Mouse (Mus musculus) thymus, postnatal 10 days (tissue): ENCODE results near the gene Gm1043.

Experiments used
- DNase-seq, 2 experiments: peaks; one replicate each; pipeline ENCODE4 v3.0.0; 2021; ENCODE audit warnings: low spot score in 2 of 2

Gene Gm1043

GRCm38 (mm10) chr5:37085241-37085640, at the start of gene Gm1043:
Gene Gm1043 (plus strand): TSS chr5:37085370.
- no peak for DNase-seq

- DNase-seq, result no peak
Observed at GRCm38 (mm10) chr5:37035896-37036295, 49.3 kb upstream of the Gm1043 start.

- no peak for DNase-seq
Observed at GRCm38 (mm10) chr5:37036884-37037283, 48.3 kb upstream of the Gm1043 start.

GRCm38 (mm10) chr5:37039908-37040307, 45.3 kb upstream of the Gm1043 start:
- DNase-seq, result no peak

- DNase-seq, result no peak
Observed at GRCm38 (mm10) chr5:37040711-37041110, 44.5 kb upstream of the Gm1043 start.

- no peak for DNase-seq
Observed at GRCm38 (mm10) chr5:37041651-37042050, 43.5 kb upstream of the Gm1043 start.

GRCm38 (mm10) chr5:37042934-37043333, 42.2 kb upstream of the Gm1043 start:
- DNase-seq, result no peak

- peak; percentile 78 to 89 for DNase-seq
Observed at GRCm38 (mm10) chr5:37044793-37045192, 40.4 kb upstream of the Gm1043 start.

- DNase-seq, result peak; percentile 56 to 63
Observed at GRCm38 (mm10) chr5:37045582-37045981, 39.6 kb upstream of the Gm1043 start.

- DNase-seq, result peak; percentile 54 to 60
Observed at GRCm38 (mm10) chr5:37046791-37047190, 38.4 kb upstream of the Gm1043 start.

GRCm38 (mm10) chr5:37047206-37047915, 37.8 kb upstream of the Gm1043 start:
- peak; percentile 72 to 79 for DNase-seq

GRCm38 (mm10) chr5:37047992-37048391, 37.2 kb upstream of the Gm1043 start:
- peak; percentile 67 to 68 for DNase-seq

GRCm38 (mm10) chr5:37049111-37049510, 36.1 kb upstream of the Gm1043 start:
- no peak for DNase-seq

- peak; percentile 42 to 47 for DNase-seq
Observed at GRCm38 (mm10) chr5:37050521-37051373, 34.4 kb upstream of the Gm1043 start.

GRCm38 (mm10) chr5:37051374-37052100, 33.6 kb upstream of the Gm1043 start:
- no peak for DNase-seq

- no peak for DNase-seq
Observed at GRCm38 (mm10) chr5:37052846-37053245, 32.3 kb upstream of the Gm1043 start.

- no peak for DNase-seq
Observed at GRCm38 (mm10) chr5:37055789-37056188, 29.4 kb upstream of the Gm1043 start.

GRCm38 (mm10) chr5:37056471-37056870, 28.7 kb upstream of the Gm1043 start:
- DNase-seq, result no peak

GRCm38 (mm10) chr5:37061612-37062011, 23.6 kb upstream of the Gm1043 start:
- DNase-seq, result no peak

GRCm38 (mm10) chr5:37064454-37065449, 20.4 kb upstream of the Gm1043 start:
- no peak for DNase-seq
